Mouse (Mus musculus) granulocyte monocyte progenitor cell, adult 5-6 weeks (primary cell): Measurements from ENCODE around the gene Cacna1a. TPM values are rescaled to one million over a fixed set of nuclear protein-coding genes. Genes with fewer than 3 reads are reported as not detected.

Source experiments
- ATAC-seq: replicated peaks from 2 replicates; pipeline ENCODE4 v1.8.0; 2016; ENCODE audit warnings: mild to moderate bottlenecking, moderate TSS enrichment, inconsistent platforms; ENCODE audit not compliant: poor library complexity, severe bottlenecking
- total RNA-seq, 2 experiments: library from RNA; stranded (forward) in 1 of 2; stranded (reverse) in 1 of 2; fragments of 200-712, 200-1000 nt in 1 of 2; fragments of >200 nt in 1 of 2; fragmentation: Nextera tagmentation in 1 of 2; gene quantifications; 2 replicates each; pipeline ENCODE4 v1.2.3; 2014 to 2017

Cacna1a gene
- total RNA-seq, 2 experiments from 2014 or later: 0.57 to 1.5 TPM

DNA sequence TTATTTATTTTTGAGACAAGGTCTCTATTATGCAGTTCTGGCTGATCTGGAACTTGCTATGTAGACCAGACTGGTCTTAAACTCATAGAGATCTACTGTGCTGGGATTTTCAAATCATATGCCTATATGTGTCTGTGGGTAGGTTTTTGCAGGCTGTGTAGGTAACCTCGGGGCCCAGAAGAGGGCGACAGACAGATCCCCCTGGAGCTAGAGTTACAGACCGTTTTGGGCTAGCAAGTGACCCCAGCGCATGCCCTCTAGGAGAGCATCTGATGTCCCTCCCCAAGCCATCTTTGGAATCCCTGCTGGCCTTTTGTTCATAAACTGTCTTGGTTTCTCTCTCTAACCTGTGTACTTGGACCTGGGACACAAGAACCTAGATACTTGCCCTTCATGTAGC, 266.4 kb downstream of the Cacna1a start:
- ATAC-seq: 0 out of 2 replicates have a peak, but pooled peaks have one; percentile 21

DNA sequence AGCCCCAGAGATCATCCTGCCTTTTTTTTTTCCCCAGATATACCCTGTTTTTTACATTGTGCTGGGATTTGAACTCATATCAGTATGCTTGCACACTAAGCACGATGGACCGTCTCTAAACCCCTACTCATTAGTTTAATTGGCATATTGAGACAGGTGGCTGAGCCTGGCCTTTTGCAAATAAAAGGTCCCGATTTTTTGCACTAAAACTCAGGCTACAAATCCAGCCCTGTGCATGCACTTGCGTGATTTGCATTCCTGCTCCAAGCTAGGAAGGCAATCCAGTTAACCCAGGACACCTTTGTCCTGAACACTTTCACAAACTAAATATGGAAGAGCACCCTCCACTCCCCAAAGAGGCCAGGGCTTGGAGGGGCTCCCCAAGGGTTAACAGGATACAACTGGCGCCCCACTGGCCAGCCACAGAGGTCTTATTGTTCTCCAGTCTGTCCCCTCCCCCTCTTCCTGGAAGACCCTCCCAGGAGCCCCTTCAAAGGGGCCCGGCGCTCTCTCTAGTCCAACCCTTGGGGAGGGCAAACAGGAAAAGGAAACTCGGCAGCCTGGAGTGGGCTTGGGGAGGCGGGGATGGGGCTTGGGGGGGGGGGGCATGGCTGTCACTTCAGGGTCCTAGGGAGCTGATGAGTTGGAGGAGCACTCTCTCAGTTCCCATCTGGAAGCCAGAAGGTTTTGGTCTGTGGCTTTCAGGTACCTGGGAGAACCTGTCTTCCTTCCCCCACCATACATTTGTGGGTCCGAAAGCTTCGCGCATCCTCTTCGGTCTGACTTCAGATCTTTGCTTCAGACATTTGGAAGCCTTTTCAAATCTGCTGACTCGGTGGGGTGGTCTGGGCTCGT, 267.3 kb downstream of the Cacna1a start:
- ATAC-seq: no peak

DNA sequence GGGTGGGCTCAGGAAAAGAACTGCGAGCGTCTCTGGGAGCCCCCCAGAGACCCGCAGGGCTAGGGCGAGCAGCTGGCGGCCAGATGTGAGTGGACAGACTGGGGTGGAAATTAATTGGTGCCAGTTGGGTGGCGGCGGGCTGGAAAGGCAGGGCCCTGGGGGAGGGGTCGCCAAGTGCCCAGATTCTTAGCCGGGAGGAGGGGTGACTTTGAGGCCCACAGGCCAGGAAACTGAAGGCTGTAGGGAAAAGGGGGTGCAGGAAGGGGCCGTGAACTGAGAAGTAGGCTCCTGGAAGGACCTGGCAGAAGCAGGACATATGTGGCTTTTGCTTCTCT, 267.9 kb downstream of the Cacna1a start:
- ATAC-seq: no peak

DNA sequence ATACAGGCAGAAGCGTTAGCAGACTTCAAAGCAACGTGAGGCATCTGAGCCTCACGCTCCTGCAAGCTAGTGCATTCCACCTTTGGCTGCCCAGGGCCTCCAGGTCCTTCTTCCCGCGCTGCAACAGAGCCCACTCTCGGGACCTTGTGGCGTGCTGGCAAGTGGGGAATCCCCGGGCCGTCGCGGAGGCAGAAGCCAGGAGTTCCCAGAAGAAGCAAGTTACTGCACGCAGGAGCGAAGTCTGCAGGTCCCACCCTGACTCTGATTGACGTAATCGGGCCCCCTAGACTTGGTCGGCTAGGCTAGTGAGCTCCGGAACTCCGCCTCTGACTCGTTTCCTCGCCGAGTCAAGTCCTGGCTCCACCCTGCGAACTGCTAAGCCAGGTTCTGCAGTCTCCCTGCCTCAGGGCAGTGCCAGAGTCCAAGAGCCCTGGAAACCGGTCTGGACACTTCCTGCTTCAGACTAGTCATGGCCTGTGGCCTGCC, 268.4 kb downstream of the Cacna1a start:
- ATAC-seq: peak; percentile 62

DNA sequence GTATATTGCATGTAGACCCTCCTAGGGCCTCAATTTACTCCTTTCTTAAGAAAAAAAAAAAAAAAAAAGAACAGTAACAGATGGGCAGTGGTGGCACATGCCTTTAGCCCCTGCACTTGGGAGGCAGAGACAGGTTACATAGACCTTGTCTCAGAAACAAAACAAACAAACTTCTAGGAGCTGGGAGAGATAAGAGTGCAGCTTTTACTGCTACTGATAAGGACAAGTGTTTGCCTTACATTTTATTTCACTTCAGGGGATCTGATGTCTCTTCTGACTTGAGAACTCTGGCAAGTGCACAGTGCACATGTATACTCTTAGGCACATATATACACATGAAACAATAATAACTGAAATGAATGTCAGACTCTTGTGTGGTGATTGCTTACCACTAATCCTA, 269.0 kb downstream of the Cacna1a start:
- ATAC-seq: no peak

DNA sequence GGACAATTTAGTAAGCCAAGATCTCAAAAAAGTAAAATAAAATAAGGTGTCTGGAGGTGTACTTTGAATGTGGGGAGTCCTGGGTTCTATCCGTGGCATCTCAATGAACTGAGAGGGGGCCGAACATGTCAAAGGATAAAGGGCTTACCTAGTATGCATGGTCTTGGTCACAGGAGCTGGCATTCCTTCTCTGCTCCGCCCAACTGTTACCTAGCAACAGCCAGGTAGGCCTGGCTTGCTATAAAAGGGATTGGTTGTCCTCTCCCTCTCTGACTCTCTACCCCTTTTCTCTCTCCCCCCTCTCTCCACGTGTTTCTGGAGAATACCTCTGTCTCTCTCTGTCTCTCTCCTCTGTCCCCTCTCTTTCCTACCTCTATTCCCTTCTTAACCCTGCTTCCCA, 269.4 kb downstream of the Cacna1a start:
- no peak for ATAC-seq

DNA sequence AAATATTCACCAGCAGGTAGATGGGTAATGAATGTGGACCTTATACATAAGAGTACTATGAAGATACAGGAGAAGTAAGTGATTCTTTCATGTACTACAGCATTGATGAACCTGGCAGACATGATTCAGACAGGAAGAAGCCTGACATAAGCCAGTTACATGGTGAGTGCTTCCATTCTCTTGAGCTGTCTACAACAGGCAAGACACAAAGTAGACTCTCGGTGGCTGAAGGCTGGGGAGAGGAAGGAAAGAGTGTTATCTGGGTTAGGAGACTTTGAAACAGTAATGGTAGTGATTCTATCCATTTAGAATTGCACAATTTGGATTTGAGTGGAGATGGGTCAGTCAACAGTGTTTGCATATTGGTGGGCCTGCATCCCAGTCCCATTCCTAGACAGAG, 270.7 kb downstream of the Cacna1a start:
- ATAC-seq: no peak

DNA sequence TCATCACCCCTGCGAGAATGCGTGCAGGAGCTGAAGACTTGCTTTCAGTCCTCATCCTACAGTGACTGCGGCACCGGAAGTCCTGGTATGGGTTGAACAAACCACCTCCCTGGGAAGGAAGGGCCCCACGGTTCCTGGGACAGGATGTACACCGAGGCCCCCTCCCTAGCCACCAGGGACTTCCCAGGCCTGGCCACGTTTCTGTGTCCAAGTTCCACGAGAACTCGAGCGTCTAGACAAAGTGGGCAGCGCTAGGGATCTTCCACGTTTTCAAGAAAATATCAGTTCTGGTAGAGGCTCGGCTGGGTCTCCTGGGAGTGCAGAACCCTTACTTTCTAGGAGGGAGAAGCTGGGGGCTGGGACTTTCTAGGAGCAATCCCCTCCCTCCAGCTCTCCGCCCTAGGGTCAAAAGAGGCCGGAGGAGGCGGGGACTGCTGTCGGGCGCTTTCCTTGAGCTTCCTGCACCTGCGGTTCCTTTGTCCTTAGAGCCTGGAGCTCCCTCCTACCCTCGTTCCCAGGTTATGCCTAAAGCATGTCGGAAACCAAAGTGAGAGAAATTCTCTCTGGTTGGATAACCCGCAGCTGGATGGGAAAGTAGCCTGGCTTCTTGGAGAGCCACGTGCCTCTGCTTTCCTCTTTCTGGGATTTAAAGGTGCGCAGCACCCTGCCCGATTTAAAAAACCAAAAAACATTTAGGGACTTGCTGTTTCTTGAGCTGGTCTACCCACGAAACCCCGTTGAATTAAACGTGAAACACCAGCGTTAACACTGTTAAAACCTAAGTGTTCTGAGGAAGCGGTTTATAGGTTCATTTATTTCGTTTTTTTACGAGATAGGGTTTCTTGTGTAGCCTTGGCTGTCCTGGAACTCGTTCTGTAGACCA, 271.9 kb downstream of the Cacna1a start:
- ATAC-seq: peak; percentile 7

DNA sequence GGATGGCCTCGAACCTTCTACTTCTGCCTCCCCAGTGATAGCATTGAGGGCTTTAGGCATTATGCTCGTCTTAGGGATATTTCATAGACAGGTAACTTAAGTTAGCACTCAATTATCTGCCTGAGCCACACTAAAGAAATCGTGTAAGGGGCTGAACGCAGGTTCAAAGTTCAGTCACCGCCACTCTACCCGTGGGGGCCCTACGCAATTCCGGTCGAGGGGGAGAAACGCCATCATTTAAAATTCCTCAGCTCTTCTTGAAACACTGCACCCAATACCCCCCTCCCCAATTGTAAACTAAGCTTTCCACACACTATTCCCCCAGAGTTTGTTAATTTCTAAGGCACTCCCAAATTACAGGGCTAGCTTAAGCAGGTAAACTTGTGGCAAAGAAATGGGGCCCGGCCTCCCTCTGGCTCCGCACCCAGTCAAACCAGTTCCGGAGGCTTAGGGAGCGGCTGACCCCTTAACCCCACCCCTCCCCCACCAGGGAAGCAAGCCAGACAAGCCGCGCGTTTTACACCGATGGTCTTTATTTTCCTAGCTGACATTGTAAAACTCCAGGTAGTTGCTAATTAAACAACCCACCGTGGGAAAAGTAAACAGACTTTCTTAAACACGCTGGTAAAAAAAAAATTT, 272.7 kb downstream of the Cacna1a start:
- no peak for ATAC-seq

DNA sequence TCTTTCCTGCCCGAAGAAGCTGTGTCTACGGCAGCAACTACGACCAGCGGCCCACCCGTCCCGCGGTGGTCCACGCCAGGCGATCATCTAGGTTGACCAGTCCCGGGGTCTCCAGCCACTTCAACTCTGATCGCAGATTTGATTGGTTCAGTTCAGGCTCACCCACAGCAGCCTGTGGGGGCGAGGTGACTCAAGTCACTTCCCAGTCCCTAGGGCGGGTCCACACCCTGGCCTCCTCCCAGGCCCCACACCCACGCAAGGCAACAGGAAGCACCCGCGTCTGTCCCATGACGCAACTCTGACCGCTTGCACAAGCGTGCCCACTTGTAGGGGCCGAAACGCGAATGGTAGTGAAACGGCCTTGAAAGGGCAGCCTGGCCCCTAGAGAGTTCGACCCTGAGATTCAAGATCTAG, 273.2 kb downstream of the Cacna1a start:
- peak; percentile 34 for ATAC-seq

DNA sequence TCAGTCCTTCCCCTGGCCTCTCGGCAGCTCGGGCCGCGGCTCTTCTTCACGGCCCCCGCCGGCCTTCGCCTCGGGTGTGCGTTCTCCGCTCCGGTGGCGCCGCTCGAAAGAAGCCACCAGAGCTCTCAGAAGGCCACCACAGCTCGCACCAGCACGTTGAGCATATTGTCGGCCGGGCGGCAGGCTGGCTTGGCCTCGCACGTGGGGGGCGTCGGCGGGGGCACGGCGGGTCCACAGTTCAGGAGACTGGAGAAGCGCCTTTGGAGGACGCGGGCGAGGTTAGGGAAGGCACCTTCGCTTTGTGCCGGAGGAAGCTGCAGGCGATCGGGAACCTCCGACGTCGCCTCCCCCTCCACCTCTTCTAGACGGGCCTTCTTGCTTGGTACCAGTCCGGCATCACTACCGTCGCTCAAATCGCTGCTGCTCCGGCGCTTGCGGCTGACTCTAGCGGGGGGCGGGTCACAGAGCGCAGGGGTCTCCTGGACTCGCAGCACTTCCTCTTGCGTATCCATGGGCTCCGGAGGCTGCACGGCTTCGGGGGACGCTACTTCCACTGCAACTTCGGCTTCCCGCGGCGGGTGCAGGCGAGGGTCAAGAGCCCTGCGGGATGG, 273.8 kb downstream of the Cacna1a start:
- peak; percentile 33 for ATAC-seq

DNA sequence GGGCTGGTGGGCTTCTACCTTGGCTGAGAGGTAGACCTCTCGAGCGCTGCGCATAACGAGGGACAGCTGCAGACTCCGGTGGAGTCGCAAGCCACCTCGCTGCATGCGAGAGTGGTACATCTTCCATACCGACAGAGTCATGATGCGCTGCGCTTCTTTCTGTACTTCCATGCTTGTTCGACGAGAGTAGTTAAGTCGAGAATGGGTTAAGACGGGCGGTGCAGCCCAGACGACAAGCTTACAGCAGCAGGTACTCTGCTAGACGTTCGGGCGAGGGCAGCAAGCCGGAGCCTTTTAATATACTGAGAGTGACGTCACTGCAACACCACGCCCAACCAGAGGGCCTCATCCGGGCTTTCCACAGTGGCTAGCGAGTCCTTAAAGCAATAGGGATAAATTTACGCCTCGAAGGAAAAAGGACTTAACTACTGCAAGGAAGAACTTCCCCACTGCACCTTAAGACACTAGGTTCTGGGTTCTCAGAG, 274.4 kb downstream of the Cacna1a start, which contains the start of gene Ier2:
Ier2 (minus strand) TSS at position 272 of the 485 bp plus-strand sequence.
- ATAC-seq: peak; percentile 36

DNA sequence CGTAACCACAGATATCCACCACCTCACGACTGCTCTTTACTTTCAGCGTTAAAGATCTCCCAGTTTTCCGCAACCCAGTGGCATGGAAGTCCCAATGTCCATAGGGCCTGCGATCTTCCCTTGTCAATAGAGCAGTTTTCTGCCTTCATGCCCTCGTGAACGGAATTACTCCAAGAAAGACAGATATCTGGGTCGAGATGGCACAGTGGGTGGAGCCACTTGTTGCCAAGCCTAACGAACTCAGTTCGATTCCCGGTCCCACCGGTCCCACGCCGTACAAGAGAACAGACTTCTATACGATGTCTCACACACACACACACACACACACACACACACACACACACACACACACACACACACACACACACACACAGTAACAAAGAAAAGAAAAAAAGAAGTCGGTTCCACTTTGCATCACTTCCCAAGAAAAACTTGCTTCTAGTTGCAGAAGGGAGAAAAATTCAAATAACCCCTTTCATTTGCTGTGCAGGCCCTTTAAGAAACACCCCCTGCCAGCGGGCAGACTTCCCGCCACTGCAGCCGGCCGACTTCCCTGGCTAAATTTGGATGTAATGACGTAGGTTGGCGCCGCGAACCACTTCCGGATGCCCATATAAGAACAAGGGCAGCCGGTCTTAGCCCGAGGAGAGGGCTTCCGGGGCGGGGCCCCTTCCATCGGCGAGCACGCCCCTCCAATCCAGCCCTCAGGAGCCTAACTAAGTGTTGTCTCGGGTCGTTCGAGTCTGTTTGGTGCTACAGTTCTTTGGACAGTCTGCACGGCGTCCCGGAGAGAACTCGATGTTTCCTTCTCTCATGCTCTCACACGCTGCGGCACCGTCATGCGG, 275.5 kb downstream of the Cacna1a start:
- ATAC-seq: peak; percentile 41

DNA sequence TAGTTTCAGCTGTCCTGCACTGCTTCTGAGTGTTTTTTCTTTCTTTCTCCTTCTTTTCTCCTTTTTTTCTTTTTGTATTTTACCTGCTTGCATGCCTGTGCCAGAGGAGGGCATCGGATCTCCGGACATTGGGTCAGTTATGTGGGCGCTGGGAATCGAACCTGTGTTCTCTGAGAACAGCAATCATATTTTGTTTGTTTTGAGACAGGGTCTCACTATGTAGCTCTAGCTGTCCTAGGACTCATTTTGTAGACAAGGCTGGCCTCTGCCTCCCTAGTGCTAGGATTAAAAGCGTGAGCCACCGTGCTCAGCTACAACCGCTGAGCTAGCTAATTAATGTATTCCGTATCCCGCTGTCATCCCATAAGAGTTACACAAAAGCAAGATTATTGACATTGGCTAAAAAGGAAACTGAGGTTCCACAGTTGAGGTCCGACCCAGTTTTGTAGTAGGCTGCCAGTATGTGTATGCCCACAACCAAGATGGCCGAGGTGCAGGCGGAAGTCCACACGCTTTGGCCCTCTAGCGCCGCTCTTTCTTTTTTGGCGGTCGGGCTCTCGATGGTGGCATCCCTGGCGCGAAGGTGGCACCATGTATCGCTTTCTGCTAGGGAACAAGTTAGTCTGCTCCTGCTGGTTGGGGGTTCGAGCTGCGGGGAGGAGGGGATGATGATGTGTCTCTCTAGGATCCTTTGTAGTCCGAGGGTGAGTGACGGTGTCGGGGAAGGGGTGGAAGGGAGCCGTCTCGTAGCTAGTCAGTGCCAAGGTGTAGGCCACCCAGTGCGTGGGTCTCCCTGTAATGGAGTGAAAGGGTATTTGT, 276.5 kb downstream of the Cacna1a start:
- ATAC-seq: peak; percentile 11

DNA sequence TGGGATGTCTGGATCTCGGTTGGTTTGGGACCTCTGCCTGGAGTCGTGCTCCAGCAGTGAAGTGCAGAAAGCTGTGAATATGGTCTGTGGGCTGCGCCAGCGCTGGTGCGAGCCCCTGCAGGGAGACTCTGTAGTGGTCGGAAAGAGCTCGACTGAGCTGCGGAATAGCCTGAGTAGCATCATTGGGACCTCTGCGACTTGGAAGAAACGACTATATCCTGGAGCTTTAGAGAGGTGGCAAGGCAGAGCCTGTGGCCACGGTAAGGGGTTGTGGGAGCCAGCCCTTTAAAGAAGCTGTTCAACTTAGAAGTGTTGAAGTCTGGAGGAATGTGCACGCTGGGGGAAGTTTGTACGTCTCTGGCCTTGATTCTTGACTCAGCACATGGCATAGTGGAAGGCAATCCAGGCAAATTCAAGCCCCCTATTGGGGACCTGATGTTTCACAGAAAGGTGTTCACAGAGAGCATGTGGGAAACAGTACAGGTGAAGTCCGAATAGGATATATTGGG, 277.2 kb downstream of the Cacna1a start:
- ATAC-seq: no peak

DNA sequence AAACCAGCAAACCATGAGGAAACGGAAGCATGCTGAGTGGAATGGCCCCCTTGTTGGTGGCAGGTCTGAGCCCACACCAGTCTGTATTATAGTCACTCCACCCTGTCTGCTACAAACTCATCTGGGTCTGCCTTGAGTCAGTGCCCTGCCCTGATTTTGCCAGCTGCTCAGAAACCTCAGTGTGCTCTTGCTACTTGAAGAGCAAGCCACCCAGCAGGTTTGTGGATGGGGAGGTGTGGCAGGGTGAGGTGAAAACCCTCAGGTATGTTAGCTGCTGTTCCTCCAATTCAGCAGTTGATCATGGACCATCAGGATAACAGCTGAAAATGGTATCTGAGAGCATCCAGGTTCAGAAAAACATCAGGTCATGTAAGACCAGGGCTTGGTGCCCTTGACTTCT, 279.8 kb downstream of the Cacna1a start:
- no peak for ATAC-seq

DNA sequence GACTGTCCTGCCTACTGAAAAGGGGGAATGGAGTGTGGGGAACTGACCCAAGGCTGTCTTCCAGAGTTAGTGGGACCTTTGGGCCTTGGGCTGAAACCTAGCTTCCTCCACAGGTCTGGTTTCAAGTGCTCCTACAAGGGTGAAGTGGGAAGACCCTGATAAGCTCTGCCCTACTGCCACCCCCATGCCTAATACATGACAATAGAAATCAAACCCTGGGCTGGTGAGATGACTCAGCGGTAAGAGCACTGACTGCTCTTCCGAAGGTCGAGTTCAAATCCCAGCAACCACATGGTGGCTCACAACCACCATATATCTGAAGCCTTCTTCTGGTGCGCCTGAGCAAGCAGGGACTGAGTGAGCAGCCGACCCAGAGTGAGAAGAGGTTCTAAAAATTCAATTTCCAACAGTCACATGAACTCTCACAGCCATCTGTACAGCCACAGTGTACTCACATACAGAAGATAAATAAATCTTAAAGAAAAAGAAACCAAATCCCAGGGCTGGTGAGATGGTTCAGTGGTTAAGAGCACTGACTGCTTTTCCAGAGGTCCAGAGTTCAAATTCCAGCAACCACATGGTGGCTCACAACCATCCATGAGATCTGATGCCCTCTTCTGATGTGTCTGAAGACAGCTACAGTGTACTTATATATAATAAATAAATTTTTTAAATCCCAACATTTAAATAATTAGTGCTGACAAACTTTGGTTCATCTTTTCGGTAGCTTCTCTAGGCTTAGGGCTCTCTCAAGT, 280.7 kb downstream of the Cacna1a start:
- ATAC-seq: no peak
